Mouse (Mus musculus) liver, embryonic 14.5 days (tissue): Measurements from ENCODE around the gene Bckdk. TPM values are rescaled to one million over a fixed set of nuclear protein-coding genes. Genes with fewer than 3 reads are reported as not detected.

ENCODE experiments used
- ATAC-seq: fragments of 200-750 bp; cut with Nextera tagmentation; 2 replicates; pipeline ENCODE4 v1.8.0; 2017; ENCODE audit warnings: moderate number of reproducible peaks, mild to moderate bottlenecking, moderate library complexity; ENCODE audit not compliant: insufficient read depth
- DNase-seq, 3 experiments: peaks; one replicate each; pipeline ENCODE4 v3.0.0-alpha.2; 2012 to 2013; ENCODE audit warnings: low read depth in 3 of 3, low spot score in 3 of 3
- H3K27ac ChIP-seq: fragments of 300-500 bp; sonication (generic); 2 replicates; pipeline ENCODE4 v1.5.1; 2014; ENCODE audit warnings: moderate library complexity, mild to moderate bottlenecking, control low read depth, inconsistent platforms
- H3K27me3 ChIP-seq: fragments of 300-500 bp; sonication (generic); 2 replicates; pipeline ENCODE4 v1.6.1; 2014; ENCODE audit warnings: mild to moderate bottlenecking, low read length, moderate library complexity; ENCODE audit not compliant: control insufficient read depth, insufficient read depth
- H3K36me3 ChIP-seq: fragments of 300-500 bp; sonication (generic); replicated peaks from 2 replicates; pipeline ENCODE4 v1.6.1; 2014; ENCODE audit warnings: low read depth; ENCODE audit not compliant: control insufficient read depth, insufficient read depth
- H3K4me1 ChIP-seq, 2 experiments: fragments of 200-500 bp in 1 of 2; fragments of 300-500 bp in 1 of 2; sonication (generic) in 1 of 2; replicated peaks; 2 replicates each; pipeline ENCODE4 v1.6.1; 2012 to 2014; ENCODE audit warnings: antibody characterized with exemption in 1 of 2, inconsistent platforms in 1 of 2, low read length in 1 of 2; ENCODE audit not compliant: control insufficient read depth in 2 of 2, insufficient read depth in 2 of 2
- H3K4me2 ChIP-seq: fragments of 300-500 bp; sonication (generic); 2 replicates; pipeline ENCODE4 v1.6.1; 2014; ENCODE audit warnings: low read depth, mild to moderate bottlenecking, control low read depth, moderate library complexity
- H3K4me3 ChIP-seq, 2 experiments: fragments of 200-500 bp in 1 of 2; fragments of 300-500 bp in 1 of 2; sonication (generic) in 1 of 2; 2 replicates each; pipeline ENCODE4 v1.5.1; 2012 to 2014; ENCODE audit warnings: low read depth in 2 of 2, low read length in 2 of 2, mild to moderate bottlenecking in 2 of 2, control low read depth in 1 of 2, inconsistent platforms in 1 of 2, moderate library complexity in 1 of 2; ENCODE audit not compliant: insufficient read depth in 1 of 2
- H3K9ac ChIP-seq: fragments of 300-500 bp; sonication (generic); replicated peaks from 2 replicates; pipeline ENCODE4 v1.6.1; 2014; ENCODE audit warnings: mild to moderate bottlenecking, control low read depth, moderate library complexity
- H3K9me3 ChIP-seq: fragments of 300-500 bp; sonication (generic); 2 replicates; pipeline ENCODE4 v1.6.1; 2016; ENCODE audit warnings: low read length, mixed read lengths; ENCODE audit not compliant: control insufficient read depth
- CTCF ChIP-seq: IDR thresholded peaks from 2 replicates; pipeline ENCODE4 v1.5.1; 2016; ENCODE audit warnings: antibody characterized with exemption, low read depth, control low read depth
- EP300 ChIP-seq: IDR thresholded peaks from 2 replicates; pipeline ENCODE4 v1.6.1; 2016; ENCODE audit warnings: antibody characterized with exemption, low read depth
- WGBS: fragments of 180-500 bp; shearing (Covaris S2); extraction: QIAGEN DNeasy Blood & Tissue Kit; methylation state at CpG from one replicate; pipeline ENCODE4 v1.1.7; 2014; ENCODE audit not compliant: insufficient replicate concordance; 5-methylcytosine and 5-hydroxymethylcytosine counted together
- polyA plus RNA-seq, 2 experiments: library from polyadenylated mRNA; depleted of rRNA in 1 of 2; stranded (reverse) in 1 of 2; unstranded in 1 of 2; fragments of >200 nt; fragmentation: Nextera tagmentation in 1 of 2; extraction: Ambion mirVana in 1 of 2; gene quantifications; 2 replicates each; pipeline versions ENCODE4 v1.2.1 to v1.2.3; 2012 to 2014

Gene Bckdk
- polyA plus RNA-seq, 2 experiments: 28.0 to 68.3 TPM

- Histone ChIP-seq H3K4me1 (peaks cover 29 to 46% of the 10 kb centered on the region in 2 experiments), H3K9me3 (no peaks in the 10 kb centered on the region), H3K27ac (peak overlapping the region; percentile 30), H3K4me2 (peak overlapping the region; percentile 21), H3K4me3 (no peak overlapping the region), H3K9ac (peak overlapping the region; percentile 11; the same call in 1 of the 2 replicates), H3K27me3 (no peaks in the 10 kb centered on the region), H3K36me3 (no peaks in the 10 kb centered on the region)
- 6% methylated on average over 7 of the region's 7 CpGs for WGBS
- peak; percentile 34 for TF ChIP-seq EP300
- TF ChIP-seq CTCF: no peak
- ATAC-seq (no peak), DNase-seq (no peak)
Measured at GRCm38 (mm10) chr7:127899997-127900396, 3.9 kb upstream of the Bckdk start.

DNA sequence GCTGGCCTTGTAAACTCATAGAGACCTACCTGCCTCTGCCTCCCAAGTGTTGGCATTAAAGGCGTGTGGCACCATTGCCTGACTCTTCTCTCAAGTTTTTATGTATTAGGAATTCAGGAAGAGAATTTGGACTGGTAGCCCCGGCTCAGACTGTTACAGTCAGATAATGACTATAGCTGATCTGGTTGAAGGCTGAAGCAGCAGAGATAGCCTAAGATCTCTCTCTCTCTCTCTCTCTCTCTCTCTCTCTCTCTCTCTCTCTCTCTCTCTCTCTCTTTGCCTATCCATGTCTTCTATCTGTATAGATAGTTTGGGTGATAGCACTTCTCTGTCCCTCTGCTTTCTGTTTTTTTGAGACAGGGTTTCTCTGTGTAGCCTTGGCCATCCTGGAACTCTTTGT is 2.1 kb upstream of the Bckdk start:
- H3K27ac ChIP-seq: no peak overlapping the region
- TF ChIP-seq CTCF: no peak
- peak; percentile 34; the same call in 1 of the 2 replicates for TF ChIP-seq EP300
- H3K9ac ChIP-seq: no peak overlapping the region
- peaks cover 27 to 38% of the 10 kb centered on the region in 2 experiments for H3K4me1 ChIP-seq
- ATAC-seq (no peak), DNase-seq (no peak)
- no peak overlapping the region for H3K4me3 ChIP-seq
- H3K27me3 ChIP-seq: no peaks in the 10 kb centered on the region
- no peaks in the 10 kb centered on the region for H3K9me3 ChIP-seq
- 33% methylated on average over 2 of the region's 2 CpGs for WGBS
- peaks cover 15% of the 10 kb centered on the region for H3K36me3 ChIP-seq
- H3K4me2 ChIP-seq: no peak overlapping the region

GRCm38 (mm10) chr7:127907939-127908338 is 4.1 kb downstream of the Bckdk start:
- no peak overlapping the region for H3K4me2 ChIP-seq
- H3K36me3 ChIP-seq: peaks cover 34% of the 10 kb centered on the region
- H3K9me3 ChIP-seq: no peaks in the 10 kb centered on the region
- no peaks in the 10 kb centered on the region for H3K27me3 ChIP-seq
- peaks cover 8 to 15% of the 10 kb centered on the region in 2 experiments for H3K4me1 ChIP-seq
- H3K9ac ChIP-seq: no peak overlapping the region
- no peak for TF ChIP-seq CTCF
- TF ChIP-seq EP300: no peak
- 83% methylated on average over 12 of the region's 12 CpGs for WGBS
- DNase-seq: no peak
- no peak overlapping the region for H3K27ac ChIP-seq
- no peak for ATAC-seq
- H3K4me3 ChIP-seq: no peak overlapping the region

GRCm38 (mm10) chr7:127908656-127909055 is 4.8 kb downstream of the Bckdk start:
- Histone ChIP-seq H3K27me3 (no peaks in the 10 kb centered on the region), H3K4me2 (no peak overlapping the region), H3K36me3 (peaks cover 34% of the 10 kb centered on the region), H3K9ac (no peak overlapping the region), H3K9me3 (no peaks in the 10 kb centered on the region), H3K4me3 (no peak overlapping the region), H3K4me1 (peaks cover 12 to 18% of the 10 kb centered on the region in 2 experiments), H3K27ac (no peak overlapping the region)
- ATAC-seq (no peak), DNase-seq (no peak)
- TF ChIP-seq EP300 (no peak), CTCF (no peak)
- WGBS: 80% methylated on average over 4 of the region's 4 CpGs

GRCm38 (mm10) chr7:127912190-127912871 is 8.4 kb downstream of the Bckdk start, which contains the start of gene Kat8:
TSS of gene Kat8 (plus strand) at chr7:127912516.
- DNase-seq (peak; percentile 88 to 91 (median 88)), ATAC-seq (peak; percentile 98)
- Histone ChIP-seq H3K4me3 (peak within 1 kb of the TSS; percentile 94 to 99), H3K27me3 (no peaks in the 10 kb centered on the region), H3K9ac (peak within 1 kb of the TSS; percentile 90), H3K4me1 (peaks cover 10 to 11% of the 10 kb centered on the region in 2 experiments), H3K36me3 (peaks cover 15% of the 10 kb centered on the region), H3K27ac (peak within 1 kb of the TSS; percentile 84), H3K4me2 (peak within 1 kb of the TSS; percentile 91), H3K9me3 (no peaks in the 10 kb centered on the region)
- under 1% methylated on average over 40 of the region's 40 CpGs for WGBS
- TF ChIP-seq EP300 (0 out of 2 replicates have a peak, but pooled peaks have one; percentile 18), CTCF (no peak)
